Mouse (Mus musculus): ENCODE measurements at regions not wholly inside any gene's neighbourhood (a gene's known extent, or its start where the extent isn't known, plus 50 kb on each side); places are given as distances from the start of the nearest gene placed in this dataset.

GRCm38 (mm10) chr6:76425120-76425519 is 72.5 kb downstream of the Gm9008 start:
- DNase-seq (ENCODE audit: inconsistent ontology term), result no peak

GRCm38 (mm10) chr6:76387462-76388049 is 110.0 kb downstream of the Gm9008 start:
- DNase-seq (ENCODE audit: inconsistent ontology term), result no peak

GRCm38 (mm10) chr6:76382323-76382722 is 115.3 kb downstream of the Gm9008 start:
- no peak for DNase-seq (ENCODE audit: inconsistent ontology term)

- no peak for DNase-seq (ENCODE audit: inconsistent ontology term)
Observed at GRCm38 (mm10) chr6:76378674-76379073, 118.9 kb downstream of the Gm9008 start.

GRCm38 (mm10) chr6:76352141-76352540 is 145.4 kb downstream of the Gm9008 start:
- DNase-seq (ENCODE audit: inconsistent ontology term), result no peak

GRCm38 (mm10) chr6:76348445-76348844 is 149.1 kb downstream of the Gm9008 start:
- no peak for DNase-seq (ENCODE audit: inconsistent ontology term)

- DNase-seq (ENCODE audit: inconsistent ontology term), result peak; percentile 72
Observed at GRCm38 (mm10) chr6:76330176-76330575, 167.4 kb downstream of the Gm9008 start.
